Comparison of ENCODE assay signal across 7 mouse cellular contexts in the genomic region with DNA sequence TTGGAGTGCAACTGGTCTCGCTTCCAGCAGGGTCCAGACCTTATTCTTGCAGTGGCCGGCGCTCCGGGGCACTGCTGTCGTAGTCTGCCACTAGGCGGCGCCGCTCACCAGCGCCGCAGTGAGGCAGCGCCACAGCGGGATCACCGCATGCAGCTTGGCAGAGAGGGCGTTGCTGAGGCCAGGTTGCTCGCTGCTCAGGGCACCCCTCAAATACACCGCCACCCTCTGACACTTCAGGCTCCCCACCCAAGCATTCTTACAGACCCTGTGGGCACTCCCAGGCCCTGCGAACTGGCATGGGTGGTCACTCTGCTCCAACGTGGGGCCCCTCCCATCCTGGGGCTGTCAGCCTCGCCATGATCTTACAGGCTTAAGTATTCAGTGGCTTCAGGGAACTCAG. TPM values are rescaled to one million over a fixed set of nuclear protein-coding genes. Genes with fewer than 3 reads are reported as not detected.
A peak's percentile ranks its signal among the peaks of the same experiment; 100 is the strongest.
DNase-seq lines count a peak whose midpoint lies in the region.

No protein-coding gene starts in this region.

- H3K27me3 ChIP-seq in midbrain, embryonic 10.5 days (ENCODE audit: low read depth, poor library complexity, severe bottlenecking): peaks cover 14% of the 10 kb centered on the region

- peak; percentile 82 for DNase-seq in adrenal gland, postnatal 25 days
- peak; percentile 90 for DNase-seq in embryo, embryonic 10.5 days (ENCODE audit: low spot score)
- DNase-seq in gastrocnemius, postnatal 25 days: peak; percentile 68
- peak; percentile 83 for DNase-seq in induced T-regulatory cell, adult 2 months (ENCODE audit: low read depth)
- peak; percentile 81 for DNase-seq in left cerebral cortex, postnatal 4 days
- DNase-seq in midbrain, embryonic 10.5 days (ENCODE audit: low spot score): peak; percentile 87
- peak; percentile 80 for DNase-seq in right cerebral cortex, postnatal 25 days

- peaks cover 12% of the 10 kb centered on the region for H3K4me1 ChIP-seq in midbrain, embryonic 10.5 days

- peak overlapping the region; percentile 57 for H3K4me3 ChIP-seq in midbrain, embryonic 10.5 days

- intact Hi-C loops in left cerebral cortex, postnatal 4 days (cut with DNase I): loop anchor here (10.0 kb wide), 1 partner anchor 213 kb away; the partner anchor contains the start of genes 1300017J02Rik and Topbp1

- WGBS in midbrain, embryonic 10.5 days: under 1% methylated on average over 19 of the region's 19 CpGs

- H3K36me3 ChIP-seq in midbrain, embryonic 10.5 days: no peaks in the 10 kb centered on the region

- no peaks in the 10 kb centered on the region for H3K9me3 ChIP-seq in midbrain, embryonic 10.5 days (replicated peaks)

- peak overlapping the region; percentile 64 for H3K27ac ChIP-seq in midbrain, embryonic 10.5 days (replicated peaks)

RNA-seq across cellular contexts. Expression of gene Rab6b, which starts 19.3 kb away (rescaled TPM):
- total RNA-seq in adrenal gland, postnatal 25 days (2021): 2.1 TPM in 2 replicates
- total RNA-seq in gastrocnemius, postnatal 25 days (2021): under 1 TPM; 0.61 to 0.72 TPM
- 100 to 1,000 TPM; 331 to 380 TPM for total RNA-seq in left cerebral cortex, postnatal 4 days (2021)
- polyA plus RNA-seq in midbrain, embryonic 10.5 days (2016; fragmentation: Nextera tagmentation; extraction: Ambion mirVana): 12.3 and 19.9 TPM in 2 replicates

Comparison
In these comparisons a context has a peak if more than half of its experiments do, and no peak if none do; other contexts are left out.
1. Peak in every context shown above with its lines: DNase-seq, H3K4me3 ChIP-seq and H3K27ac ChIP-seq.
2. RNA of gene Rab6b, which starts 19.3 kb away (total RNA-seq): 331 to 380 TPM in left cerebral cortex, postnatal 4 days; 2.1 TPM in adrenal gland, postnatal 25 days and 0.61 to 0.72 TPM in gastrocnemius, postnatal 25 days; every median in the first group is over 100 times any median in the second.